ENCODE assay signal across 21 mouse cellular contexts in genomic region chr1:152454536-152454935, GRCm38 (mm10). TPM values are rescaled to one million over a fixed set of nuclear protein-coding genes. Genes with fewer than 3 reads are reported as not detected.
A peak's percentile ranks its signal among the peaks of the same experiment; 100 is the strongest.
DNase-seq lines count a peak whose midpoint lies in the region; ATAC-seq lines count a peak whose summit lies in the region.
"Had no signal": no experiment of that assay in that cellular context is flagged by ENCODE, and none has a peak within 500 bp of the region (broad histone marks: within the 10 kb centered on the region; RNA-seq: fewer than 3 reads in every experiment).

No protein-coding gene starts in this region.

- ATAC-seq in heart, embryonic 12.5 days (ENCODE audit: insufficient number of reproducible peaks, low FRiP score), result no peak
- ATAC-seq in hindbrain, embryonic 12.5 days (ENCODE audit: low FRiP score), result no peak
- no peak for ATAC-seq in hindbrain, embryonic 16.5 days
- ATAC-seq in neural tube, embryonic 15.5 days (ENCODE audit: low FRiP score), result no peak
- ATAC-seq: CD4-positive, CD25-positive, alpha-beta regulatory T cell, adult 4 months; forebrain, embryonic 13.5 days; intestine, embryonic 15.5 days had no signal

- peaks cover 28% of the 10 kb centered on the region for H3K4me1 ChIP-seq in heart, embryonic 12.5 days (replicated peaks)
- H3K4me1 ChIP-seq in hindbrain, embryonic 12.5 days, result peaks cover 23% of the 10 kb centered on the region
- no peaks in the 10 kb centered on the region; the same call in 1 of the 2 replicates for H3K4me1 ChIP-seq in hindbrain, embryonic 16.5 days (ENCODE audit: control insufficient read depth, insufficient read depth, low read depth, low read length)
- peaks cover 16% of the 10 kb centered on the region for H3K4me1 ChIP-seq in neural tube, embryonic 15.5 days
- H3K4me1 ChIP-seq: intestine, embryonic 15.5 days had no signal

- no peak overlapping the region for H3K4me3 ChIP-seq in heart, embryonic 12.5 days
- no peak overlapping the region for H3K4me3 ChIP-seq in hindbrain, embryonic 12.5 days
- H3K4me3 ChIP-seq in hindbrain, embryonic 16.5 days (ENCODE audit: low read length), result no peak overlapping the region
- no peak overlapping the region for H3K4me3 ChIP-seq in neural tube, embryonic 15.5 days (replicated peaks)
- H3K4me3 ChIP-seq: embryonic facial prominence, embryonic 10.5 days; forebrain, embryonic 13.5 days; heart, adult 2 months; intestine, embryonic 15.5 days had no signal

- H3K9me3 ChIP-seq in heart, embryonic 12.5 days (replicated peaks), result no peaks in the 10 kb centered on the region
- H3K9me3 ChIP-seq in hindbrain, embryonic 12.5 days (replicated peaks), result no peaks in the 10 kb centered on the region
- H3K9me3 ChIP-seq in hindbrain, embryonic 16.5 days (ENCODE audit: control insufficient read depth, low read length), result no peaks in the 10 kb centered on the region
- H3K9me3 ChIP-seq in neural tube, embryonic 15.5 days (replicated peaks), result no peaks in the 10 kb centered on the region
- H3K9me3 ChIP-seq: embryonic facial prominence, embryonic 10.5 days; forebrain, embryonic 13.5 days; G1E; intestine, embryonic 15.5 days had no signal

- intact Hi-C loops in gastrocnemius, postnatal 36 days (cut with DNase I), result no loop called here

- H3K9ac ChIP-seq in heart, embryonic 12.5 days, result no peak overlapping the region
- no peak overlapping the region for H3K9ac ChIP-seq in hindbrain, embryonic 12.5 days
- H3K9ac ChIP-seq in hindbrain, embryonic 16.5 days (ENCODE audit: low read depth, low read length), result no peak overlapping the region
- H3K9ac ChIP-seq in neural tube, embryonic 15.5 days (replicated peaks), result no peak overlapping the region
- H3K9ac ChIP-seq: forebrain, embryonic 13.5 days; forebrain, postnatal 0 days; intestine, embryonic 15.5 days had no signal

- WGBS in heart, embryonic 12.5 days, result 65% methylated on average over 5 of the region's 5 CpGs
- WGBS in hindbrain, embryonic 12.5 days, result 74% methylated on average over 5 of the region's 5 CpGs
- WGBS in hindbrain, embryonic 16.5 days, result 60% methylated on average over 5 of the region's 5 CpGs
- WGBS in neural tube, embryonic 15.5 days, result 82% methylated on average over 5 of the region's 5 CpGs

- no peaks in the 10 kb centered on the region for H3K27me3 ChIP-seq in heart, embryonic 12.5 days (replicated peaks)
- no peaks in the 10 kb centered on the region for H3K27me3 ChIP-seq in hindbrain, embryonic 12.5 days
- H3K27me3 ChIP-seq in hindbrain, embryonic 16.5 days (replicated peaks; ENCODE audit: control insufficient read depth, insufficient read depth, low read length), result no peaks in the 10 kb centered on the region
- H3K27me3 ChIP-seq in neural tube, embryonic 15.5 days (replicated peaks), result no peaks in the 10 kb centered on the region
- H3K27me3 ChIP-seq: forebrain, embryonic 13.5 days; intestine, embryonic 15.5 days had no signal

- H3K36me3 ChIP-seq in heart, embryonic 12.5 days, result no peaks in the 10 kb centered on the region
- no peaks in the 10 kb centered on the region for H3K36me3 ChIP-seq in hindbrain, embryonic 12.5 days
- H3K36me3 ChIP-seq in hindbrain, embryonic 16.5 days (ENCODE audit: control insufficient read depth, insufficient read depth, low read length), result no peaks in the 10 kb centered on the region
- no peaks in the 10 kb centered on the region for H3K36me3 ChIP-seq in neural tube, embryonic 15.5 days
- H3K36me3 ChIP-seq: embryonic facial prominence, embryonic 10.5 days; G1E; intestine, embryonic 15.5 days had no signal

- no peak overlapping the region for H3K4me2 ChIP-seq in heart, embryonic 12.5 days
- H3K4me2 ChIP-seq in hindbrain, embryonic 12.5 days (replicated peaks), result no peak overlapping the region
- H3K4me2 ChIP-seq in hindbrain, embryonic 16.5 days (ENCODE audit: low read length), result no peak overlapping the region
- no peak overlapping the region for H3K4me2 ChIP-seq in neural tube, embryonic 15.5 days
- H3K4me2 ChIP-seq: forebrain, embryonic 13.5 days; intestine, embryonic 15.5 days had no signal

- H3K27ac ChIP-seq in heart, embryonic 12.5 days (ENCODE audit: poor library complexity, severe bottlenecking), result no peak overlapping the region
- H3K27ac ChIP-seq in hindbrain, embryonic 12.5 days, result peak overlapping the region; percentile 35; the same call in 1 of the 2 replicates
- H3K27ac ChIP-seq in hindbrain, embryonic 16.5 days (ENCODE audit: low read depth, low read length), result no peak overlapping the region
- H3K27ac ChIP-seq in neural tube, embryonic 15.5 days (replicated peaks), result 0 out of 2 replicates have a peak overlapping the region, but pooled peaks have one; percentile 23
- H3K27ac ChIP-seq: embryonic facial prominence, embryonic 10.5 days; forebrain, embryonic 13.5 days; heart, adult 2 months; intestine, embryonic 15.5 days had no signal

- peak; percentile 23 for DNase-seq in gastrocnemius, adult 18-20 months (ENCODE audit: low spot score)
- DNase-seq in gastrocnemius, postnatal 36 days, result no peak
- peak; percentile 38 to 52 for DNase-seq in heart, adult 18-20 months
- DNase-seq in neural tube, embryonic 10.5 days (ENCODE audit: extremely low spot score, low spot score), result no peak
- DNase-seq: adrenal gland, adult 8-10 months; adrenal gland, postnatal 36 days; B cell, adult 2 months; cerebellum, adult 2 months; cerebellum, postnatal 10 days; forebrain, postnatal 0 days; kidney, adult 18-20 months had no signal

RNA-seq across cellular contexts. Expression of gene Colgalt2, which starts 54.9 kb away (rescaled TPM):
- total RNA-seq in gastrocnemius, adult 18-20 months (2021), result 1 to 10 TPM; 1.4 to 1.7 TPM
- 1 to 10 TPM; 2.0 to 2.2 TPM for total RNA-seq in gastrocnemius, postnatal 36 days (2021)
- total RNA-seq in heart, adult 18-20 months (2021), result 1 to 10 TPM; 3.0 to 3.2 TPM
- 5.5 TPM in 2 replicates for polyA plus RNA-seq in heart, embryonic 12.5 days (2016; fragmentation: Nextera tagmentation; extraction: Ambion mirVana)
- 4.2 and 4.5 TPM in 2 replicates for polyA plus RNA-seq in hindbrain, embryonic 12.5 days (2016; fragmentation: Nextera tagmentation; extraction: Ambion mirVana)
- 4.2 and 4.4 TPM in 2 replicates for polyA plus RNA-seq in hindbrain, embryonic 16.5 days (2015; fragmentation: Nextera tagmentation; extraction: Ambion mirVana)
- polyA plus RNA-seq in neural tube, embryonic 15.5 days (2015; fragmentation: Nextera tagmentation; extraction: Ambion mirVana), result 3.7 and 3.9 TPM in 2 replicates
- polyA plus RNA-seq: CD4-positive, CD25-positive, alpha-beta regulatory T cell, adult 4 months; G1E had no signal

Comparison
In these comparisons a context has a peak if more than half of its experiments do, and no peak if none do; other contexts are left out.
1. DNase-seq: peak in gastrocnemius, adult 18-20 months (single experiment) and heart, adult 18-20 months (2 of 2); none in gastrocnemius, postnatal 36 days (0 of 2) and neural tube, embryonic 10.5 days (single experiment).
2. H3K27ac ChIP-seq: peak in hindbrain, embryonic 12.5 days (single experiment) and neural tube, embryonic 15.5 days (single experiment); none in heart, embryonic 12.5 days (single experiment) and hindbrain, embryonic 16.5 days (single experiment).